Mouse (Mus musculus): ENCODE data around the gene Il20rb.

- no peak for TF ChIP-seq CTCF (IDR thresholded peaks at IDR 0.05; ENCODE audit: borderline replicate concordance, control insufficient read depth, extremely low read depth, insufficient read depth, low read length, poor library complexity)
- TF ChIP-seq POLR2A (IDR thresholded peaks at IDR 0.05; ENCODE audit: control insufficient read depth, extremely low read depth, insufficient read depth, low read length, poor library complexity): no peak
Observed at GRCm38 (mm10) chr9:100520586-100520985, 34.0 kb upstream of the Il20rb start.

Data from thymus, adult 2 months (tissue).